ENCODE assay signal across 21 mouse cellular contexts in genomic region chr7:89335316-89335715, GRCm38 (mm10).
DNase-seq lines count a peak whose midpoint lies in the region; ATAC-seq lines count a peak whose summit lies in the region.
"Had no signal": no experiment of that assay in that cellular context is flagged by ENCODE, and none has a peak within 500 bp of the region (broad histone marks: within the 10 kb centered on the region; RNA-seq: fewer than 3 reads in every experiment).

No protein-coding gene starts in this region.

- no peak overlapping the region for H3K9ac ChIP-seq in midbrain, embryonic 11.5 days (ENCODE audit: low read length)
- H3K9ac ChIP-seq: embryonic facial prominence, embryonic 12.5 days; forebrain, embryonic 13.5 days; forebrain, embryonic 15.5 days; forebrain, postnatal 0 days had no signal

- no peak overlapping the region for H3K27ac ChIP-seq in midbrain, embryonic 11.5 days (ENCODE audit: low read depth, low read length)
- H3K27ac ChIP-seq in midbrain, embryonic 10.5 days (replicated peaks): no peak overlapping the region
- H3K27ac ChIP-seq: embryonic facial prominence, embryonic 10.5 days; embryonic facial prominence, embryonic 12.5 days; forebrain, embryonic 13.5 days; forebrain, embryonic 15.5 days had no signal

- peaks cover 10% of the 10 kb centered on the region for H3K4me1 ChIP-seq in midbrain, embryonic 11.5 days (ENCODE audit: control insufficient read depth, insufficient read depth, low read length)
- peaks cover 28% of the 10 kb centered on the region for H3K4me1 ChIP-seq in midbrain, embryonic 10.5 days

- H3K4me3 ChIP-seq in midbrain, embryonic 11.5 days (ENCODE audit: low read depth, low read length): no peak overlapping the region
- no peak overlapping the region for H3K4me3 ChIP-seq in midbrain, embryonic 10.5 days
- H3K4me3 ChIP-seq: embryonic facial prominence, embryonic 10.5 days; embryonic facial prominence, embryonic 12.5 days; forebrain, embryonic 13.5 days; forebrain, embryonic 15.5 days had no signal

- H3K27me3 ChIP-seq in midbrain, embryonic 11.5 days (ENCODE audit: control insufficient read depth, insufficient read depth, low read length): no peaks in the 10 kb centered on the region
- no peaks in the 10 kb centered on the region for H3K27me3 ChIP-seq in midbrain, embryonic 10.5 days (ENCODE audit: low read depth, poor library complexity, severe bottlenecking)
- H3K27me3 ChIP-seq: embryonic facial prominence, embryonic 12.5 days; forebrain, embryonic 13.5 days; forebrain, embryonic 15.5 days; Patski had no signal

- H3K36me3 ChIP-seq in midbrain, embryonic 11.5 days (ENCODE audit: control insufficient read depth, insufficient read depth, low read length): no peaks in the 10 kb centered on the region
- H3K36me3 ChIP-seq in midbrain, embryonic 10.5 days: no peaks in the 10 kb centered on the region

- H3K9me3 ChIP-seq in midbrain, embryonic 11.5 days (ENCODE audit: control insufficient read depth, low read length): no peaks in the 10 kb centered on the region
- H3K9me3 ChIP-seq in midbrain, embryonic 10.5 days (replicated peaks): no peaks in the 10 kb centered on the region
- H3K9me3 ChIP-seq: embryonic facial prominence, embryonic 10.5 days; forebrain, embryonic 13.5 days; forebrain, embryonic 15.5 days; G1E had no signal

- ATAC-seq in midbrain, embryonic 11.5 days (ENCODE audit: low FRiP score): no peak
- ATAC-seq: activated CD4-positive, CD25-positive, alpha-beta regulatory T cell, adult 4 months; forebrain, embryonic 13.5 days; forebrain, embryonic 15.5 days; forebrain, postnatal 0 days; Patski had no signal

- peak; percentile 25 for DNase-seq in heart, adult 11 months
- no peak for DNase-seq in heart, adult 8-10 months (ENCODE audit: low spot score)
- DNase-seq in midbrain, embryonic 11.5 days (ENCODE audit: low spot score, missing footprints): peak; percentile 70
- DNase-seq in midbrain, embryonic 10.5 days (ENCODE audit: low spot score): no peak
- no peak for DNase-seq in kidney, postnatal 36 days
- DNase-seq: adrenal gland, adult 8-10 months; adrenal gland, postnatal 14 days; adrenal gland, postnatal 36 days; cerebellum, adult 11-12 months; cerebellum, adult 2 months; cerebellum, adult 9-10 months; cerebellum, postnatal 10 days; cerebellum, postnatal 25 days; forebrain, postnatal 0 days had no signal

- no peak overlapping the region for H3K4me2 ChIP-seq in midbrain, embryonic 11.5 days
- H3K4me2 ChIP-seq: embryonic facial prominence, embryonic 12.5 days; forebrain, embryonic 13.5 days; forebrain, embryonic 15.5 days had no signal

Comparison
In these comparisons a context has a peak if more than half of its experiments do, and no peak if none do; other contexts are left out.
1. DNase-seq: peak in heart, adult 11 months (single experiment) and midbrain, embryonic 11.5 days (single experiment); none in heart, adult 8-10 months (single experiment), midbrain, embryonic 10.5 days (single experiment) and kidney, postnatal 36 days (0 of 2).